Mouse (Mus musculus) brain, embryonic 18.5 days (tissue): ENCODE results near the gene Gm4787.
"Not testable (repeated sequence)": the region's sequence is repeated elsewhere in the genome, so short reads cannot be mapped to it uniquely, and the experiment has no call there.

Experiments used
- DNase-seq: peaks from one replicate; pipeline ENCODE4 v3.0.0-alpha.2; 2012; ENCODE audit warnings: low read depth, low spot score

Gm4787 gene

DNA sequence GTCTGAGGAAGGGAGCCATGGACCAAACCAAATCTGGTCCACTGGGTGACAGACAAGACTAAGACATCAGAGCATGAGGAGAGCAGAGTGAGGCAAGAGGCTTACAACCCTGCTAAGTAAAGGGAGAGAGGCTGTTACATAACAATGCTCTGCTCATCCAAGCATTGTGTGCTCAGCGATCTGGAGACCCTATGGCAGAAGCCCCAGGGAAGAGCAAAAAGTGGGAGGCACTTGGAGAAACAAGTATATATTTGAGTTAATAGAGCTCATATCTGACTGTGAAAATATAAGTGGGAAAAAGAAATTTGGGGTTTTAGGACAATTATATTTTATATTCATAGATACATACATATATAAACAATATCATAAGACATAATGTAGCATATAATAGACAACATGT, at the start of gene Gm4787:
Gene Gm4787 (minus strand): TSS at position 101 of the 400 bp plus-strand sequence.
- not testable (repeated sequence) for DNase-seq

DNA sequence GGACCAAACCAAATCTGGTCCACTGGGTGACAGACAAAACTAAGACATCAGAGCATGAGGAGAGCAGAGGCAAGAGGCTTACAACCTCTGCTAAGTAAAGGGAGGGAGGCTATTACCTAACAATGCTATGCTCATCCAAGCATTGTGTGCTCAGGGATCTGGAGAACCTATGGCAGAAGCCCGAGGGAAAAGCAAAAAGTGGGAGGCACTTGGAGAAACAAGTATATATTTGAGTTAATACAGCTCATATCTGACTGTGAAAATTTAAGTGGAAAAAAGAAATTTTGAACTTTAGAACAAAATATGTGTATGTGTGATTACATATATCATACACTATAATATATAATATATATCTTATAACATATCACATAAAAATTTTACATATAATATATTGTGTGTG, 42.6 kb upstream of the Gm4787 start, which contains the start of gene Adam4:
Gene Adam4 (minus strand): TSS at position 101 of the 400 bp plus-strand sequence.
- no peak for DNase-seq

DNA sequence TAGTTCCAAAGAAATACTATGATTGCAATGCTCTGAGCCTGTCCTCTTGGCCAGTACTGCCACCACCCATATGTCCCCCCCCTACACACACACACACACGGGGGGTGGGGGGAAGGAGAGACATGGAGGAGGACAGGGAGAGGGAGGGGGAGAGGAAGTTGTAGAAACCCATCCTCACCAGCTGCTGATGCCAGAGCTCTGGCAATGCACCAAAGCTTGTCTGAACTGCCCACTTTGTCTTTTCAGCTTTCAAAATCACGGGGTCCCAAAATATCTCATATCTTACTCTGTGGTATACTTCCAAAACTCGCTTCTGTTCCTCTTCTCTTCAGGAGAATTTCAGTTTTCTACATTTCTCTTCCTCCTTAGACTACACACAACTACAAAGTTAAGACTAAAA, 33.9 kb upstream of the Gm4787 start:
- DNase-seq: no peak

DNA sequence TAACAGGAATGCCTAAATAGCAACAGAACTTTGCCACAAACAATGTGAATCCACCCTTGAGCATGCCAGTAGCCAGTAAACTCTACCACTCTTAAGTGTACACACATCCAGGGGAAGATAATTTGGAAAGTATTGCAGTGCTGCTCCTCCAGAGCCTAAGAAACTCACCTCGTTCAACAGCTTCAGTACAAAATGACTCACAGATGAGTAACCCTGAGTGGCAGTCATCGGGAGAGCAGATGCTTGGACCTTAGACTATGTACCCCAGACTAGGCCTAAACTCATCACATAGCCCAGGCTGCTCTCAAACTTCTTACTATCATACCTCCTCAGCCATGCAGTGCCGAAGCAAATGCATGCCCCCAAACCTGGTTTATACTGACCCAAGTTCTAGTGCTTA, 29.7 kb upstream of the Gm4787 start:
- DNase-seq: no peak

DNA sequence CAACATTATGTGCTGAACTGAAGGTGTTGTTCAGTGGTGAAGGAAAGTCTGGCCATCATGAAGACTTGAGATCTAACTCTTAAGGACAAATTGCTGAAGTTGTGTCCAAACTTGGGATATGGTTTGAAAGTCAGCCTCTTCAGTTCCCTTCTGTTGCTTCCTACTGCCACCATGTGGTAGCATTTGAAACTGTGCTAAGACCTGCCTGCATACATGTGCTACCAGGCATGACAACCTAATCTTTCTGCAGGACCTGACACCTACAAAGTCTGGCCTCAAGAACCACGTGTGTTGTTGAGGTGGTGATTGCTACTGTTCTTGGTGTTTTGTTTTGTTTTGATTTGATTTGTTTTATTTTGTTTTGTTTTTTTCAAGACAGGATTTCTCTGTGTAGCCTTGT, 22.9 kb upstream of the Gm4787 start:
- DNase-seq: peak; percentile 46

DNA sequence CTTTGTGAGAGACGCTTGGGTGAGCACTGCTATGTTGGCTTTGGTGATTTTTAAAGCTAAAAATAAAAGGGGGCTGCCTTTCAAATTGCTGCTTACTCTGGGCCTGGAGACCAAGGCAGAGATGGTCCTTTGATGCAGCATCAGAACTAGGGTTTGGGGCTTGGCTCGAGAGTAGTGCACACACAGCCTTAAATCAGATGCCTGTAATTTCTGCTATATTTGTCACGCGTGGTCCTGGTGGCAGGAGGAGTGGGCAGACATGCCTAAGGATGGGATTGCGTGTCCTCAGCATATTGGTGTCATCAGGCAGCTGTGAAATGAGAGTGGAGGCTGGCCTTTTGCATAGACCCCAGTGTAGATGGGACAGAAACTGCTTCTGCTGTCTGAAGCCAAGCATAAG, 45.4 kb downstream of the Gm4787 start:
- DNase-seq: no peak

DNA sequence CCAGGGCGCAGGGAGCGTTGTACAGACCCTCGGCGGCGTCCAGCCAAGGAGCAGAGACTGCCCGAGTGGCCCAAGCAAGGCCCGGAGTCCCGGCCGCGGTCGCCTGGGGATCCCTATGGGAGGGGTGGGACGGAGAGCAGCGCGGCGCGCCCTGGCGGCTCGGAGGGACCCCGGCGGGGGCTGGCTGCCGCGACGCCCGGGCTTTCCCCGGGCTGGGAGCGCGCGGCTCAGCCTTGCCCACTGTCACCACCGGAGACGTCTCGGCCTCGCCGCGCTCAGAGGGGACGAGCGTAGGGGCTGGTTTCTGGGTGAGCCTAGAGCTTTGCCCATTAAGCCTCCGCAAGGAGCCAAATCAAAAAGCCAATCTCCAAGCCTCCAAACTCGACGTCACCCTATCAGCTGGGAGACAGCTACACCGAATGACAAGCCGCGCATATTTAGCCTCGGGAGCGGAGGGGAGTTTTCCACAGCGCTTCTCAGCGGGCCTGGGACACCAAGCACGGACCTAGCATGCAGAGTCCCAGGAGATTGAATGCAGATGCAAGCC, 46.3 kb downstream of the Gm4787 start, which contains the start of gene Slc8a3:
Gene Slc8a3 (minus strand): TSS at position 306 of the 547 bp plus-strand sequence.
- peak; percentile 60 for DNase-seq

DNA sequence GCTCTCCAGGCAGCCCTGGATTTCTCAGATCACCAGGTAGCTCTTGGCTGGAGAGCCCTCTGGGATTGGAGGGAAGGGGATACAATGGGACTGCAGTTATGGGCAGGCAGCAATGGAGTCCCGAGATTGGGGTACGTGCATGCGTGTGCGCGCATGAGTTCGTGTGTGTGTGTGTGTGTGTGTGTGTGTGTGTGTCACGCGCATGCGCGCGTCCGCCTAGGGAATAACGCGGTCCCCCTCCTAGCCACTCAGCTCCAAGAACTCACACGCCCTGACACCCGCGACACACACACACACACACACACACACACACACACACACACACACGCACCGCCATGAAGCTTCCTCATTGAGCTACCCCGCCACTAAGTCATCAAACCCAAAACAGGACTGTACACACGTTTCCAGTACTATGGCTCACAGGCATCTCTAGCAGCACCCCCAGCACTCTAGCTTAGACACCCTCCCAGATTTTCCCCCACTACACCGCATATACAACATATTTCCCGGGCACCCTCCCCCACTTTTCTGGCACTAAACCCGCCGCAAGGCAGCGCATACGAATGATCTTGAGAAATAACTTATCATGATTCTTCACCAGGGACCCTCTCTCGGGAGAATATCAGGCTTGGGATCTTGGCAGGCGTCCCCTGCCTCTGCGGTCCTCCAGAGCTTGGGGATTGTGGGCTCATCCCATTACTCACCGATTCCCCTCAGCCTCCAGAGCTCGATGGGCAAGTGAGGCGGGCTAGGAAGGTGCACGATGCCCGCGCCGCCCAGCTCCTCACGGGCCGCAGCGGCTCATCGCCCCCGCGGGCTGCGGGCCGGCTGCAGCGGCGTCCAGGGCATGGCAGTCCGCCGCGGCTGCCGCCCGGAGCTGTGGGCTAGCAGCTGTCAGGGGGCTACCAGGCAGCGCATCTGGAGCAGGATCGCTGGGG, 47.1 kb downstream of the Gm4787 start:
- DNase-seq: peak; percentile 68

DNA sequence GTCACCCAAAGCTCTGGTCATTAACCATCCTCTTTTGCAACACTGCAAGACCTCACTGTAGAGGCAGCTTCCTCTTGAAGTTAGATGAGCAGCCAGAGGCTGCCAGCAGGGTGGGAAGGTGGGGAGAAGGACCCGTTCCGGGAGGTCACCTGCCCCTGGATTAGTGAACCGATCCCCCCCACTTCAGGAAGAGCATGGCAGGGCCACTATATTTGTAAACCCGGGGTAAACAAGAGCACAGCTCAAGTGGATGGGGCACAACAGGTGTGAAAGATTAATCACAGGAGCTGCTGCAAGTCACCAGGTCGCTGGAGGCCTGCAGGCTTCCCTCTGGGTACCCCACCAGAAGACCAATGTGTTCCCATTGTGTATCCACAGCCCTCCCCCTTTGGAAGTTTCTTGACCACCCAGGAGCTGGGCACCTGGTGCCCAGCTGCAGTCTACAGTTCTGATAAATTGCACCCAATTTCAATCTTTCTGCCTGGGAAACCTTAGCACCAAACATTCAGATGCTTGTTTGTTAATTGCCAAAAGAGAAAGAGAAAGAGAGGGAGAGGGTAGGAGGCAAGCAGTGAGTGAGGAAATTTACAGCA, 48.1 kb downstream of the Gm4787 start:
- no peak for DNase-seq
